Mouse (Mus musculus) midbrain, embryonic 12.5 days (tissue): ENCODE data around the gene Prl3a1. TPM values are rescaled to one million over a fixed set of nuclear protein-coding genes. Genes with fewer than 3 reads are reported as not detected.

Experiments
- ATAC-seq: fragments of 200-750 bp; cut with Nextera tagmentation; 2 replicates; pipeline ENCODE4 v1.8.0; 2017; ENCODE audit warnings: low read depth, moderate TSS enrichment, moderate library complexity; ENCODE audit not compliant: low FRiP score
- H3K27ac ChIP-seq: fragments of 300-500 bp; sonication (generic); replicated peaks from 2 replicates; pipeline ENCODE4 v1.5.1; 2016; ENCODE audit warnings: mild to moderate bottlenecking
- H3K27me3 ChIP-seq: fragments of 300-500 bp; sonication (generic); 2 replicates; pipeline ENCODE4 v1.6.1; 2016; ENCODE audit warnings: mild to moderate bottlenecking
- H3K36me3 ChIP-seq: fragments of 300-500 bp; sonication (generic); 2 replicates; pipeline ENCODE4 v1.6.1; 2016
- H3K4me1 ChIP-seq: fragments of 300-500 bp; sonication (generic); 2 replicates; pipeline ENCODE4 v1.6.1; 2016
- H3K4me2 ChIP-seq: fragments of 300-500 bp; sonication (generic); replicated peaks from 2 replicates; pipeline ENCODE4 v1.6.1; 2016; ENCODE audit warnings: mild to moderate bottlenecking, moderate library complexity
- H3K4me3 ChIP-seq: fragments of 300-500 bp; sonication (generic); 2 replicates; pipeline ENCODE4 v1.5.1; 2016; ENCODE audit warnings: mild to moderate bottlenecking
- H3K9ac ChIP-seq: fragments of 300-500 bp; sonication (generic); replicated peaks from 2 replicates; pipeline ENCODE4 v1.6.1; 2016; ENCODE audit warnings: mild to moderate bottlenecking, moderate library complexity
- H3K9me3 ChIP-seq: fragments of 300-500 bp; sonication (generic); 2 replicates; pipeline ENCODE4 v1.6.1; 2016; ENCODE audit warnings: mild to moderate bottlenecking
- WGBS: fragments of 180-500 bp; shearing (Covaris S2); methylation state at CpG from one replicate; pipeline ENCODE4 v1.1.7; 2016; 5-methylcytosine and 5-hydroxymethylcytosine counted together
- polyA plus RNA-seq: library from polyadenylated mRNA; unstranded; fragments of >200 nt; fragmentation: Nextera tagmentation; extraction: Ambion mirVana; gene quantifications from 2 replicates; pipeline ENCODE4 v1.2.1, GENCODE M21; 2016

Prl3a1 gene
- polyA plus RNA-seq: not detected in 2 replicates

DNA sequence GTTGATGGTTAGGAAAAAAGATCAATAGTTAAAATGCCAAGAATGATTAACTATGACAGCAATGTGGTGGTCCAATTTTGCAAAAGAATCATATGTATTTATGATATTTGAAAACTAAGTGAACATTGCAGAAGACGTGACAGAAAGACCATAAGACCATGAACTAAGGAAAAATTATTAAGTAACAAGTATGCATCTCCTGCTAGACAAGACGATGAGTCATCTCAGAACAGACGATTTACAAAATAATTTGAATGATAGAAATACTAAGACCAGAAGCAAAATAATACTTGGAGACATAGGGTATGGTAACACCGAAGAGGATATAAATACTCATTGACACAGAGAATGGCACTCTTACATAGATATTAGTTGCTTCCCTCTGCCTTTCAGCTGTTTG lies at the start of gene Prl3a1:
Prl3a1 (plus strand) TSS at position 301 of the 400 bp plus-strand sequence.
- ATAC-seq: no peak
- H3K4me2 ChIP-seq: no peak within 1 kb of the TSS
- WGBS: 92% methylated on average over 4 of the region's 4 CpGs
- no peak within 1 kb of the TSS for H3K9ac ChIP-seq
- no peaks in the 10 kb centered on the region for H3K27me3 ChIP-seq
- no peaks in the 10 kb centered on the region for H3K9me3 ChIP-seq
- no peaks in the 10 kb centered on the region for H3K4me1 ChIP-seq
- H3K36me3 ChIP-seq: no peaks in the 10 kb centered on the region
- H3K27ac ChIP-seq: no peak within 1 kb of the TSS
- no peak within 1 kb of the TSS for H3K4me3 ChIP-seq

DNA sequence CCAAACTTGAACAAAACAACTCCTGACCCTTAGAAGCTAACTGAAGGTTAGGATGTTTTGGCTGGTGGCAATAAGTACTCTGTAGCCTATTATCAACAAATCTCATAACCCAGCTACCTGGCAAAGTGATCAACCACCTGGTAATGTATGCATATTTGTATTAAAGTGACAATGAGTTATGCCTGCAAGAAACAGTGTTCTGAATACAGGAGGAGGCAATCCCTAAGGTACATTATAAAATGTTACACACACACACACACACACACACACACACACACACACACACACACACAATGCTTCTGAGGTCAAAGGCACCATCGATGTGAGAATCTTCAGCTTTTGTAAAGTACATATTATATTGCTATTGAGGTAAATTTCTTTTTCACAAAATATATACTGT lies 17.7 kb upstream of the Prl3a1 start, which contains the start of gene Prl3b1:
Prl3b1 (plus strand) TSS at position 301 of the 400 bp plus-strand sequence.
- no peak for ATAC-seq
- 96% methylated on average over 1 of the region's 1 CpGs for WGBS
- Histone ChIP-seq H3K9ac (no peak within 1 kb of the TSS), H3K4me3 (no peak within 1 kb of the TSS), H3K36me3 (no peaks in the 10 kb centered on the region), H3K27me3 (no peaks in the 10 kb centered on the region), H3K9me3 (no peaks in the 10 kb centered on the region), H3K27ac (no peak within 1 kb of the TSS), H3K4me2 (no peak within 1 kb of the TSS), H3K4me1 (no peaks in the 10 kb centered on the region)

DNA sequence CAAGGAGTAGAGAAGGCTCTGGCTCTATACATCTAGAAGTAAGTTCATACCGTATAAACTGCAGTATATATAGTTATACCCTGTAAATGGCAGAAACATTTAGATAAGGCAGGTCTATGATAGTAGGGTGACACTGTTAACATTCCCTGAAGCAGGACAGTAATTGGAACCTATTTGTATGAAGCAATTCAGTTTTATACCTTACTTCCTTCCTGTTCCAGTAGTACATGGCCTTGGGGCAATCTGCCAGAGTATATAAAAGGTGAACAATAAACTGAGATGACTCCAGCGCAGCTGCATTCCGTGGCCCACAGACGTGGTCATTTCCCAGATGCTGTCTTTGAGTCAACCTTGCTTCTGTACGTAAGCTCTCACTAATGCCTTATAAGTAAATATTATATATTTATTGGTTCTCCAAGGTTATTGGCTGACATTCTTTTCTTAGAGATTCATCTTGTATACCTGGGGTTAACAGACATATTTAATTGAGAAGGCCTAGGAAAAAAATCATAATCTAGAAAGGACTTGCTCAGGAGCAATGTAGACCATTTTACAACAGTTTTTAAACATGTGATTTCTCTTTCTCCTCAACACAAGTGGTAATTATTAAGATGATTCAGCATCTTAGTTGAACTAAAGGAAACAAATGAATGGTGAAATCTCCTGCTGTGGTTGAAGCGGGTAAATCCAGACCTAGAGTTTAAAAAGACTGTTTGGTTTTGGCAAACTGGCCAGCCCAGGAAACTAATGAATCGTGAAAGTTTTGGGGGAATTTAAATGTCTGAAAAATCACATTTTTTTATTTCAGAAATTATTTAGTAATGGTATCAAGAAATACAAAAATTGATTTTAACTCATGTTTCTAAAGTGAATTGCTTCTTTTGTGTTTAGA lies 53.3 kb downstream of the Prl3a1 start, which contains the start of gene Prl6a1:
Prl6a1 (plus strand) TSS at position 294 of the 892 bp plus-strand sequence.
- H3K4me1 ChIP-seq: no peaks in the 10 kb centered on the region
- no peak within 1 kb of the TSS for H3K4me3 ChIP-seq
- no peak within 1 kb of the TSS for H3K4me2 ChIP-seq
- no peak within 1 kb of the TSS for H3K27ac ChIP-seq
- no peak within 1 kb of the TSS for H3K9ac ChIP-seq
- 85% methylated on average over 7 of the region's 7 CpGs for WGBS
- no peaks in the 10 kb centered on the region for H3K36me3 ChIP-seq
- H3K27me3 ChIP-seq: no peaks in the 10 kb centered on the region
- ATAC-seq: no peak
- no peaks in the 10 kb centered on the region for H3K9me3 ChIP-seq

Other genes with a start within 250 kb of the Prl3a1 start
- gene Prl, start 201.9 kb upstream of the Prl3a1 start, polyA plus RNA-seq: not detected in 2 replicates
- gene Prl3d1, start 165.2 kb upstream of the Prl3a1 start, polyA plus RNA-seq: not detected in 2 replicates
- gene Prl3d2, start 137.7 kb upstream of the Prl3a1 start, polyA plus RNA-seq: not detected in 2 replicates
- gene Prl3d3, start 102.6 kb upstream of the Prl3a1 start, polyA plus RNA-seq: not detected in 2 replicates
- gene Prl3c1, start 62.8 kb upstream of the Prl3a1 start, polyA plus RNA-seq: not detected in 2 replicates
- 0.59 TPM in 1 of 2 replicates, not detected in the other for gene Prl3b1, start 17.6 kb upstream of the Prl3a1 start, polyA plus RNA-seq
- not detected in 2 replicates for gene Prl6a1, start 53.2 kb downstream of the Prl3a1 start, polyA plus RNA-seq
- not detected in 2 replicates for gene Prl8a2, start 86.2 kb downstream of the Prl3a1 start, polyA plus RNA-seq
- not detected in 2 replicates for gene Prl2b1, start 131.4 kb downstream of the Prl3a1 start, polyA plus RNA-seq
- gene Prl8a6, start 179.3 kb downstream of the Prl3a1 start, polyA plus RNA-seq: not detected in 2 replicates